Mouse (Mus musculus) hindbrain, embryonic 12.5 days (tissue): Measurements from ENCODE around the gene Hps4. TPM values are rescaled to one million over a fixed set of nuclear protein-coding genes. Genes with fewer than 3 reads are reported as not detected.

Experiments
- ATAC-seq: fragments of 200-750 bp; cut with Nextera tagmentation; 2 replicates; pipeline ENCODE4 v1.8.0; 2017; ENCODE audit warnings: moderate TSS enrichment; ENCODE audit not compliant: low FRiP score
- H3K27ac ChIP-seq: fragments of 300-500 bp; sonication (generic); 2 replicates; pipeline ENCODE4 v1.5.1; 2016; ENCODE audit warnings: mild to moderate bottlenecking
- H3K27me3 ChIP-seq: fragments of 300-500 bp; sonication (generic); 2 replicates; pipeline ENCODE4 v1.6.1; 2016; ENCODE audit warnings: mild to moderate bottlenecking
- H3K36me3 ChIP-seq: fragments of 300-500 bp; sonication (generic); 2 replicates; pipeline ENCODE4 v1.6.1; 2016; ENCODE audit warnings: mild to moderate bottlenecking
- H3K4me1 ChIP-seq: fragments of 300-500 bp; sonication (generic); 2 replicates; pipeline ENCODE4 v1.6.1; 2016
- H3K4me2 ChIP-seq: fragments of 300-500 bp; sonication (generic); replicated peaks from 2 replicates; pipeline ENCODE4 v1.6.1; 2016; ENCODE audit warnings: mild to moderate bottlenecking
- H3K4me3 ChIP-seq: fragments of 300-500 bp; sonication (generic); 2 replicates; pipeline ENCODE4 v1.5.1; 2016; ENCODE audit warnings: mild to moderate bottlenecking
- H3K9ac ChIP-seq: fragments of 300-500 bp; sonication (generic); 2 replicates; pipeline ENCODE4 v1.6.1; 2016; ENCODE audit warnings: mild to moderate bottlenecking, moderate library complexity
- H3K9me3 ChIP-seq: fragments of 300-500 bp; sonication (generic); replicated peaks from 2 replicates; pipeline ENCODE4 v1.6.1; 2016; ENCODE audit warnings: mild to moderate bottlenecking
- WGBS: fragments of 180-500 bp; shearing (Covaris S2); methylation state at CpG from one replicate; pipeline ENCODE4 v1.1.7; 2016; 5-methylcytosine and 5-hydroxymethylcytosine counted together
- polyA plus RNA-seq: library from polyadenylated mRNA; unstranded; fragments of >200 nt; fragmentation: Nextera tagmentation; extraction: Ambion mirVana; gene quantifications from 2 replicates; pipeline ENCODE4 v1.2.1, GENCODE M21; 2016

Gene Hps4
- polyA plus RNA-seq, 1 experiment from 2014 or later = 35.4 TPM

DNA sequence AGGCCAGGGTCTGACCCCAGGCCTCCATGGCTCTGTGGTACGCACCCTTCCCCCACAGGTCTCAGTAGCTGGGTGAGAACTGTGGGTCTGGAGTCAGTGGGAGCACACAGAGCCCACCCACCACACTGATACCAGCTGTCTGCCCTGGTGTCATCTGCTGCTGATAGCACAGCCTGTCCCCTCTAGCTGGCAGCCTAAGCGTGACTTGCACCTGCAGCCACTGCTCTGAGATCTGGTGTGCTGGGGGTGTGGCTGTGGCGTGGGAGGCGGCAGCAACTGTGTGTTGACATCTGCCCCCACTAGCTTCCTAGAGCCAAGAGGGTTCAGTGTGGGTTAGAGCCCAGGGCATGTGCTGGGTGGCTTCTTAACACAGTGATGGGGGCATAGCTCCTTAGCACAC, 33.2 kb downstream of the Hps4 start:
- Histone ChIP-seq H3K9me3 (no peaks in the 10 kb centered on the region), H3K27me3 (0 out of 2 replicates have a peak, but pooled peaks cover 4% of the 10 kb centered on the region), H3K27ac (no peak overlapping the region), H3K4me3 (no peak overlapping the region), H3K4me1 (peaks cover 20% of the 10 kb centered on the region), H3K4me2 (no peak overlapping the region), H3K36me3 (peaks cover 63% of the 10 kb centered on the region), H3K9ac (no peak overlapping the region; the same call in 1 of the 2 replicates)
- 81% methylated on average over 4 of the region's 4 CpGs for WGBS
- ATAC-seq = no peak

- no peak for ATAC-seq
- Histone ChIP-seq H3K27ac (no peak overlapping the region), H3K9me3 (no peaks in the 10 kb centered on the region), H3K4me2 (no peak overlapping the region), H3K9ac (no peak overlapping the region), H3K4me3 (no peak overlapping the region), H3K4me1 (peaks cover 15% of the 10 kb centered on the region), H3K27me3 (0 out of 2 replicates have a peak, but pooled peaks cover 4% of the 10 kb centered on the region), H3K36me3 (peaks cover 63% of the 10 kb centered on the region)
- 100% methylated on average over 1 of the region's 1 CpGs for WGBS
Observed at GRCm38 (mm10) chr5:112377380-112377779, 34.5 kb downstream of the Hps4 start.

- Histone ChIP-seq H3K4me2 (no peak overlapping the region), H3K27me3 (0 out of 2 replicates have a peak, but pooled peaks cover 4% of the 10 kb centered on the region), H3K9me3 (no peaks in the 10 kb centered on the region), H3K27ac (no peak overlapping the region), H3K36me3 (peaks cover 55% of the 10 kb centered on the region), H3K4me3 (no peak overlapping the region), H3K9ac (no peak overlapping the region), H3K4me1 (peaks cover 13% of the 10 kb centered on the region)
- 75% methylated on average over 6 of the region's 6 CpGs for WGBS
- no peak for ATAC-seq
Observed at GRCm38 (mm10) chr5:112378716-112379115, 35.8 kb downstream of the Hps4 start.

GRCm38 (mm10) chr5:112381154-112381553, 38.3 kb downstream of the Hps4 start:
- no peak for ATAC-seq
- Histone ChIP-seq H3K27ac (no peak overlapping the region), H3K27me3 (no peaks in the 10 kb centered on the region), H3K4me3 (no peak overlapping the region), H3K9ac (no peak overlapping the region), H3K36me3 (peaks cover 53% of the 10 kb centered on the region), H3K4me1 (peaks cover 13% of the 10 kb centered on the region), H3K4me2 (no peak overlapping the region), H3K9me3 (no peaks in the 10 kb centered on the region)
- WGBS = 91% methylated on average over 11 of the region's 11 CpGs

DNA sequence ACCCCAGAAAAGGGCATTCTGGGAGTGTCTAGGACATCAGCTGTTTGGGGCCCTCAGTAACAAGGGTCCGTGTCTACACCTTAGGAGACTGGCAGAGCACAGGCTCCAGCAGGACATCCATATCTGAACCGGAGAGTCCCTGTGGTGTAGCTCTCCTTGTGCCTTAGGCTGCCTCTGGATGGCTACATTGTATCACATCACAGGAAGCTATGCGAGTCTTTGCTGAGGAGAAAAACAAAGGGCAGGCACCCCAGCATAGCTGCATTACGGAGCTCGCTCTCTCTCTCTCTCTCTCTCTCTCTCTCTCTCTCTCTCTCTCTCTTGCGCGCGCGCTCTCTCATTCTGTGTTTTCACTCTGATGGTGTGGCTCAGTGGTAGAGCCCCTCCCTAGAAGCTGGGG, 39.2 kb downstream of the Hps4 start:
- WGBS = 63% methylated on average over 9 of the region's 9 CpGs
- H3K27ac ChIP-seq = peak overlapping the region; percentile 52; the same call in 1 of the 2 replicates
- no peak for ATAC-seq
- H3K4me3 ChIP-seq = no peak overlapping the region
- H3K4me1 ChIP-seq = peaks cover 13% of the 10 kb centered on the region
- H3K4me2 ChIP-seq = no peak overlapping the region
- peaks cover 54% of the 10 kb centered on the region for H3K36me3 ChIP-seq
- no peaks in the 10 kb centered on the region for H3K27me3 ChIP-seq
- no peak overlapping the region for H3K9ac ChIP-seq
- no peaks in the 10 kb centered on the region for H3K9me3 ChIP-seq

- Histone ChIP-seq H3K27ac (0 out of 2 replicates have a peak overlapping the region, but pooled peaks have one; percentile 52), H3K9ac (0 out of 2 replicates have a peak overlapping the region, but pooled peaks have one; percentile 13), H3K36me3 (peaks cover 61% of the 10 kb centered on the region), H3K27me3 (no peaks in the 10 kb centered on the region), H3K4me2 (no peak overlapping the region), H3K4me3 (no peak overlapping the region), H3K4me1 (peaks cover 13% of the 10 kb centered on the region), H3K9me3 (no peaks in the 10 kb centered on the region)
- ATAC-seq = no peak
- WGBS = 67% methylated on average over 16 of the region's 17 CpGs
Observed at GRCm38 (mm10) chr5:112382641-112383330, 39.9 kb downstream of the Hps4 start.

DNA sequence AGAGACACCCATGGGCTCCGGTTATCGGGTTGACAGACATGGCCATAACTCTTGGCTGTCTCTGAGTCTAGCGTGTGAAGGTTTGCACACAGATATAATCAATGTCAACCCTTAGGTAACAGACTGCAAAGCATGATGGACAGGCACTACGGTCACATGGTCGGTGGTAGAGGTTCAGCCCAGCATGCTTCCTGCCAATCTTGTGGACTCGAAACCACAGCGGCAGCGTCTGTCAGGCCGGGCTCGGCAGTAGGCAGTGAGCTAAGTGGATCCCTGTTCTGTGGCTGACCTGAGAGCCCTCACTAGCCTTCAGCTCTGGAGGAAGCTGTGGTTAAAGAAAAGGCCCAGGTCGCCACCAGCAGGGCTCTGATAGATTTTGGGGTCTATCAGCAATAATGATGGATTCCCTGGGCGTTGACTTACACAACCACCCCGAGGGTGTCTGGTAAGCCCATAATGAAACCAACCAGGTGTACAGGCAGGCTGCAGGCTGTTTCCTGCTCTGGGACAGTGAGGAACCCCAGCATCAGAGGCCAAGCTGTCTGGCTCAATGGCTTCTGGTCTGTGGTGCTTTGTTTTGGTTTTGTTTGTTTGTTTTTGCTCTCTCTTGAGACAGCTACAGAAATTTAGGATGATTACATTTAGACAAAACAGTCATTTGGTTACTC, 42.1 kb downstream of the Hps4 start:
- Histone ChIP-seq H3K27ac (no peak overlapping the region), H3K27me3 (no peaks in the 10 kb centered on the region), H3K9ac (no peak overlapping the region), H3K4me3 (no peak overlapping the region), H3K4me2 (no peak overlapping the region), H3K9me3 (no peaks in the 10 kb centered on the region), H3K4me1 (peaks cover 20% of the 10 kb centered on the region), H3K36me3 (peaks cover 48% of the 10 kb centered on the region)
- WGBS = 88% methylated on average over 13 of the region's 13 CpGs
- ATAC-seq = no peak

DNA sequence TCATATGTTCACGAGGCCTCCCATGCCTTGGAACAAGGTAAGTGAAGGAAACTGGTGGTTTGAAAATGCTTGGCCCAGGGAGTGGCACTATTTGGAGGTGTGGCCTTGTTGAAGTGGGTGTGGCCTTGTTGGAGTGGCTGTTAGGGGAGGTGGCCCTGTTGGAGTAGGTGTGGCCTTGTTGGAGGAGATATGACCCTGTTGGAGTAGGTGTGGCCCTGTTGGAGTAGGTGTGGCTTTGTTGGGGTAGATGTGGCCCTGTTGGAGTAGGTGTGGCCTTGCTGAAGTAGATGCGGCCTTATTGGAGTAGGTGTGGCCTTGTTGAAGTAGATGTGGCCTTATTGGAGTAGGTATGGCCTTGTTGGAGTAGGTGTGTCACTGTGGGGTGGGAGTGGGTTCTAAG, 43.1 kb downstream of the Hps4 start:
- Histone ChIP-seq H3K9me3 (no peaks in the 10 kb centered on the region), H3K27ac (no peak overlapping the region), H3K4me2 (no peak overlapping the region), H3K4me1 (peaks cover 24% of the 10 kb centered on the region), H3K27me3 (no peaks in the 10 kb centered on the region), H3K9ac (no peak overlapping the region), H3K36me3 (peaks cover 45% of the 10 kb centered on the region), H3K4me3 (no peak overlapping the region)
- 74% methylated on average over 2 of the region's 2 CpGs for WGBS
- ATAC-seq = no peak

GRCm38 (mm10) chr5:112389352-112389751, 46.5 kb downstream of the Hps4 start:
- H3K4me1 ChIP-seq = peaks cover 36% of the 10 kb centered on the region
- H3K27me3 ChIP-seq = peaks cover 7% of the 10 kb centered on the region
- no peak for ATAC-seq
- H3K36me3 ChIP-seq = peaks cover 48% of the 10 kb centered on the region
- no peak overlapping the region for H3K4me3 ChIP-seq
- no peak overlapping the region for H3K4me2 ChIP-seq
- 82% methylated on average over 9 of the region's 9 CpGs for WGBS
- no peaks in the 10 kb centered on the region for H3K9me3 ChIP-seq
- H3K27ac ChIP-seq = no peak overlapping the region
- no peak overlapping the region for H3K9ac ChIP-seq

- H3K27ac ChIP-seq = no peak overlapping the region
- H3K27me3 ChIP-seq = peaks cover 7% of the 10 kb centered on the region
- H3K4me2 ChIP-seq = no peak overlapping the region
- no peak overlapping the region for H3K4me3 ChIP-seq
- H3K4me1 ChIP-seq = peaks cover 39% of the 10 kb centered on the region
- ATAC-seq = no peak
- H3K9me3 ChIP-seq = no peaks in the 10 kb centered on the region
- 55% methylated on average over 16 of the region's 16 CpGs for WGBS
- H3K36me3 ChIP-seq = peaks cover 33% of the 10 kb centered on the region
- H3K9ac ChIP-seq = no peak overlapping the region
Observed at GRCm38 (mm10) chr5:112391002-112391401, 48.1 kb downstream of the Hps4 start.

DNA sequence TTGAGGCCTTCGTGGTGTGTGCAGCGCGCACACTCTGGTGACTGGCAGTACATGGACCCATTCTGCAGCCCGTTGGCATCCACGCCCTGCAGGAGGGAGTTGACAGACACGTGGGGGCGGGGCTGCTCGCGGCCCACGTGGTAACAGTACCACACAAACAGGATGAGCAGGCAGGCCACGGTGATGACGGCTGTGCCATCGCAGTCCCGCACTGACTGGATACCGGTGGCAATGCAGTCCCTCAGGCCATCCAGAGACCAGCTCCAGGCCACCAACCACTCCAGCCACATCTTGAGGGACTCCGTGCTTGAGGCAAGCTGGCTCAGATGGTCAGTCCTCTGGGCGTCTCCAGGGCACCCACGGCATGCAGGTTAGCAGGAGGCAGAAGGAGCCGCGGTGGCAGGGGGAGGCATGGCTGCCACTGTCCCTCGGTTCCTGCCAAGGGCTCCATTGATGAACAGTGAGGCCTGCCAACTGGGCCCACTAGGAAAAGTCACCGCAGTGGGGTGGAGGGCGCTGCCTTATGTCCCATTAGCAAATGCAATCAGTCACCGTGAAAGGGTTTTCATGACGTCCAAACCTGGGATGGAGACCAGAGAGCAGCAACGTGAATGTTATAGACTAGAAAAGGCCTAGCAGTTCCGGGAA, 48.9 kb downstream of the Hps4 start:
- H3K9me3 ChIP-seq = no peaks in the 10 kb centered on the region
- 62% methylated on average over 27 of the region's 27 CpGs for WGBS
- H3K9ac ChIP-seq = peak overlapping the region; percentile 0; the same call in 1 of the 2 replicates
- peaks cover 39% of the 10 kb centered on the region for H3K4me1 ChIP-seq
- H3K4me2 ChIP-seq = no peak overlapping the region
- H3K36me3 ChIP-seq = peaks cover 25% of the 10 kb centered on the region
- H3K4me3 ChIP-seq = no peak overlapping the region
- no peak overlapping the region for H3K27ac ChIP-seq
- no peak for ATAC-seq
- H3K27me3 ChIP-seq = peaks cover 7% of the 10 kb centered on the region

- WGBS = 7% methylated on average over 18 of the region's 18 CpGs
- peak; percentile 49 for ATAC-seq
- H3K4me1 ChIP-seq = peaks cover 39% of the 10 kb centered on the region
Observed at GRCm38 (mm10) chr5:112393741-112394414, 51.0 kb downstream of the Hps4 start.

More at GRCm38 (mm10) chr5:112393741-112394414, 51.0 kb downstream of the Hps4 start:
- Histone ChIP-seq H3K9me3 (no peaks in the 10 kb centered on the region), H3K36me3 (peaks cover 13% of the 10 kb centered on the region), H3K4me3 (peak overlapping the region; percentile 65), H3K27ac (no peak overlapping the region), H3K27me3 (peaks cover 7% of the 10 kb centered on the region), H3K9ac (peak overlapping the region; percentile 76), H3K4me2 (peak overlapping the region; percentile 79)
